Mouse (Mus musculus): ENCODE results near the gene Fxyd1. TPM values are rescaled to one million over a fixed set of nuclear protein-coding genes. Genes with fewer than 3 reads are reported as not detected.

Fxyd1 gene
- total RNA-seq, 1 experiment from 2014 or later, result not detected

DNA sequence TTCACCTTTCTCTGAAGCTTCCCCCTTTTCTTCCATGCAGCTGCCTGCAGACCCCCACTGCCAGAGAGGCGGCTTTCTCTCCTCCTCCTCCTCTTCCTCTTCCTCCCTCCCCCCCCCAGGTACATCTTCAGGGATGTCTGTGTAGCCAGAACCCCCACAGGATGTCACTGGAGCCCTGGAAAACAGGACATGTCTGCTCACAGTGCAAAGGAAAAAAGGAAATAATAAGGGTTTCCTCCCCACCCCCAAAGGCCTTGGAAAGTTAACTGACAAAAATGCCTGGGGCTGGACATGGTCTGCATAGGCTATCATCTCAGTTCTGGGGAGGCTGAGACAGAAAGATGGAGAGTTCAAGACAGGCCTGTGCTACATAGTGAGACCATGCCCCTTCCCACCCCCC, 24.1 kb upstream of the Fxyd1 start:
- no peak for ATAC-seq (replicated peaks; ENCODE audit: insufficient number of reproducible peaks, low FRiP score, low TSS enrichment, poor library complexity, severe bottlenecking)

DNA sequence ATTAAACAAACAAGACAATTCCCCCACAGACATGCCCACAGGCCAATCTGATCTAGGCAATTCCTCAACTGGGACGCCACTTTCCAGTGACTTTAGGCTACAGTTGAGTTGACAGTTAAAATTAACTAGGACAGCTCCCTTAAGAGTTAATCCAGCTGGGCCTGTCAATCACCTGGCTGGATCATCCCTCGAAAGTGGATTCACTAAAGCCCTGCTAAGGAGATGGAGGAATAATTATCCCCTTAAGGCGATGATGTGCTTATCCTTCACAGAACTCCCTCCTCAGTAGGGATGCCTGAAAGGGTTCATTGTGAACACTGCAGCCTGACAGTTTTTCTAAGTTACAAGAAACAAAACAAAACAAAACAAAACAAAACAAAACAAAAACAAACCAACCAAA, 23.6 kb upstream of the Fxyd1 start:
- no peak for ATAC-seq (replicated peaks; ENCODE audit: insufficient number of reproducible peaks, low FRiP score, low TSS enrichment, poor library complexity, severe bottlenecking)

- ATAC-seq (replicated peaks; ENCODE audit: insufficient number of reproducible peaks, low FRiP score, low TSS enrichment, poor library complexity, severe bottlenecking), result no peak
Observed at GRCm38 (mm10) chr7:31079670-31080069, 22.7 kb upstream of the Fxyd1 start.

DNA sequence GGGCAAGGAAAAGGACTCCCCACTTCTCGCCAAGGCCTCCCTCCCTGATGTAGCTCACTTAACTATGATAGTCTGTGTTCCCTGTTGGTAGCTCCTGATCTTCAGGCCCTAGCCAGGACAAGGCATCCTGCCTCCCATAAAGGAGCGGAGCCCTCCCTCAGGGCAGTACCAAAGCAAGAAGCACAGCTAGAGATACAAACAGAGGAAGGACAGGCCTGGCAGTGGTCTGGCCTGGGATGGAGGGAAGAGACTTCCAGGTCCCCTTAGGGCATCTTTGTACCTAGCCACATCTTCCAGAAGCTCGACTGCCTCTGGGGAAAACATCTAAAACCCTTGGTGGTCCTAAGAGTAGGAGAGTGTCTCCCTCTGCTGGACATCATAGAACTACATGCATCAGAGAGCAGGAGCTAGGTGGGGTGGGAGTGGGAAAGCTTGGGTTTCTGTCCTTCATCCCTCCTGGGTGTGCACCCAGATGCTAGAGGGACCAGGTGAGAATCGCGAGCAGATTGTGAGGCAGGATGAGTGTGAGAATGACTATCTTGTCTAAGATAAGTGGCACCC, 21.0 kb upstream of the Fxyd1 start:
- peak; percentile 61 for ATAC-seq (replicated peaks; ENCODE audit: insufficient number of reproducible peaks, low FRiP score, low TSS enrichment, poor library complexity, severe bottlenecking)

- ATAC-seq (replicated peaks; ENCODE audit: insufficient number of reproducible peaks, low FRiP score, low TSS enrichment, poor library complexity, severe bottlenecking), result no peak
Observed at GRCm38 (mm10) chr7:31077470-31077869, 20.5 kb upstream of the Fxyd1 start.

- ATAC-seq (replicated peaks; ENCODE audit: insufficient number of reproducible peaks, low FRiP score, low TSS enrichment, poor library complexity, severe bottlenecking), result no peak
Observed at GRCm38 (mm10) chr7:31076492-31076891, 19.5 kb upstream of the Fxyd1 start, which contains the start of gene Fxyd3. TSS of gene Fxyd3 (minus strand) at chr7:31076704.

- no peak for ATAC-seq (replicated peaks; ENCODE audit: insufficient number of reproducible peaks, low FRiP score, low TSS enrichment, poor library complexity, severe bottlenecking)
Observed at GRCm38 (mm10) chr7:31074713-31075069, 17.7 kb upstream of the Fxyd1 start.

DNA sequence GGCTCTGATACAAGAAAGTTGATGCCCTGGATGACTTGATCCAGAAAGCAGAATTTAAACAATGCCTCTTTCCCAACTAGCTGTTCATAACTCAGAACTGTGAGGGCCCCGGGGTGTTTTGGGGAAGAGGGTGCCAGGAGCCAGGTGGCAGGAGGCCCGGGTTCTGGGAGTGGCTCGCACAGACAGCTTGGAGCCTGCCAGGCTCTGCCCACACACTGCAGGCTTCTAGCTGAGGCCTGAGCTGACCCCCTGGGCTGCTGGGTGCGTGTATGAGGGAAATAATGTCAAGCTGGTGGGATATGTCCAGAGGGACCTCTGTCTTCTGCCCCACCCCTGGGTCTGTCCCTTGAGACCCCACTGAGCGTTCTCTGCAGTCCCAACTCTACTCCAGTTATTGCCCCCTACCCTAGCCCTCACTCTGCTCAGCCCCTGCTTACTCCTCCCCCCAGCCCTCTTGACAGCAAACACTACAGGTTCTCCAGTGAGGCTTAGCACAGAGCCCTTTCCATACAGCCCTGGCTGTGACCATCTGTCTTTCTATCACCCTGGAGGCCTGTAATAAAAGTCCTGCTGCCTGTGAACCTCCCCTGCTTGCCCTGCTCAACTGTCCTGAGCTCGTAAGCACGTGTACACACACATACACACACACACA, 17.2 kb upstream of the Fxyd1 start:
- ATAC-seq (replicated peaks; ENCODE audit: insufficient number of reproducible peaks, low FRiP score, low TSS enrichment, poor library complexity, severe bottlenecking), result no peak

- ATAC-seq (replicated peaks; ENCODE audit: insufficient number of reproducible peaks, low FRiP score, low TSS enrichment, poor library complexity, severe bottlenecking), result no peak
Observed at GRCm38 (mm10) chr7:31073546-31073945, 16.5 kb upstream of the Fxyd1 start.

DNA sequence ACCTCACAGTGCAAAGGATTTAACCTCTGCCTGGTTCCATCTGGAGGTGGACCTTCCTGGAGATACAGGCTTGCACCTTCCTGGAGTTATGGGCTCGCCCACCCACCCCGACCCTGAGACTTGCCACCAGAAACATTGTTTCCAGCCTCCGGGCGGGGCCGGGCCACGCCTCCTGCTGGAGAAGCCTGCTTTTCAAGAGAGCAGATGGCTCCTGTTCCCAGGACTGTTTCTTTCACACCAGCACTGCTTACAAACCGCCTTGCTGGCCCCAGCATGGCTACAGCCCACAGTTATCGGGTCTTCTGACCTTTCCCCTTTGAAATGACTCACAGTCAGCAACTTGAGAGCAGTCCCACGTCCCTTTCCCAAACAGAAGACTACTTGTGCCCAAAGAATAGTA, 15.3 kb upstream of the Fxyd1 start:
- ATAC-seq (replicated peaks; ENCODE audit: insufficient number of reproducible peaks, low FRiP score, low TSS enrichment, poor library complexity, severe bottlenecking), result no peak

GRCm38 (mm10) chr7:31070324-31070723, 13.3 kb upstream of the Fxyd1 start:
- ATAC-seq (replicated peaks; ENCODE audit: insufficient number of reproducible peaks, low FRiP score, low TSS enrichment, poor library complexity, severe bottlenecking), result no peak

- no peak for ATAC-seq (replicated peaks; ENCODE audit: insufficient number of reproducible peaks, low FRiP score, low TSS enrichment, poor library complexity, severe bottlenecking)
Observed at GRCm38 (mm10) chr7:31069491-31069890, 12.5 kb upstream of the Fxyd1 start.

DNA sequence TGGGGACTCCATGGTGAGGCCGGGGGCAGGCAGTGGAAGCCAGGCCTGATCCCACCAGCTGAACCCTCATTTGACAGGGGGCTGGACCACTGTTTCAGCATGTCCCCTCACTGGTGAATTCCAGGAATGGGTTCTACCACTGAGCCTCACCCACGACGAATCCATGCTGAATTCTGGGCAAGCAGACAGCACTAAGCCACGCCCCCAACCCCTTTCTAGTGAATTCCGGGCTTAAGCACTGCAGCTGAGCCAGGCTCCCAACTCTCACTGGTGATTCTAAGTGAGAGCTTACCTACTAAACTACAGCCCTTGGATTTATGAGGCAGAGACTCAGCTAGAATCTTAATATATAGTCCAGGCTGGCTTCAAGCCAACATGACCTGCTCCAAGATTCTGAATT, 10.8 kb upstream of the Fxyd1 start:
- no peak for ATAC-seq (replicated peaks; ENCODE audit: insufficient number of reproducible peaks, low FRiP score, low TSS enrichment, poor library complexity, severe bottlenecking)

DNA sequence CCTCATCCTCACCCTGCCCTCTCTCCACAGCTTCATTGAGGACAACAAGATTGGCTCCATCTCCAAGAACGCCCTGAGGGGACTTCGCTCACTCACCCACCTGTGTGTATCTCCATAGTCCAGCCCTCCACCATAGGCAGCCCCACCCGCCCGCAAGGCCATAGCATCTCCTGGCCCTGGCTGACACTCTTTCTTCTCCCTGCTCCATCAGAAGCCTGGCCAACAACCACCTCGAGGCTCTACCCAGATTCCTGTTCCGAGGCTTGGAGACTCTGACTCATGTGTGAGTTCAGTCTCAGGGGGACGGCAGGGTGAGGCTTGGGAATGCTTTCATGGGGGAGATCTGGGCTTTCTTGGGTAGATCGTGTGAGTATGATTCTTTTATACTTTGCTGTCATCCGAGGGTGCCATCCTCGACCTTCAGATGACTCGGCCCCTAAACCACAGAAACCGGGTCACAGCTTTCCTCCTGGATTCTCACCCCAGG, 6.1 kb upstream of the Fxyd1 start:
- no peak for ATAC-seq (replicated peaks; ENCODE audit: insufficient number of reproducible peaks, low FRiP score, low TSS enrichment, poor library complexity, severe bottlenecking)

DNA sequence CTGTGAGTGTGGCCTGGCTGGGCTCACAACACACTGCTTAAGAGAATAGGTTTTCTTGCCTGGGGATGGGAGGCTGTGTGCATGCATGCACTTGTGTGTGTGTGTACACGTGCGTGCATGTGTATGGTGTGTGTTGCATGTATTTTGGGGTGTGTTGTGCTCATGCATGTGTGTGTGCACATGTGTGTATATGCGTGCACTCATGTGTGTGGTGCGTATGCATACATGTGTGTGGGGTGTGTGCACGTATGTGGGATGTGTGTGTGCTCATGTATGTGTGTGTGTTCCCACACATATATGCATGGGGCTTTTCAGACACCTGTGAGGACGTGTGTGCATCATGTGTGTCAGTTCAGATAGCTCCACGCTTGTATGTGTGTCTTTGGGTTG, 3.6 kb upstream of the Fxyd1 start:
- no peak for ATAC-seq (replicated peaks; ENCODE audit: insufficient number of reproducible peaks, low FRiP score, low TSS enrichment, poor library complexity, severe bottlenecking)

DNA sequence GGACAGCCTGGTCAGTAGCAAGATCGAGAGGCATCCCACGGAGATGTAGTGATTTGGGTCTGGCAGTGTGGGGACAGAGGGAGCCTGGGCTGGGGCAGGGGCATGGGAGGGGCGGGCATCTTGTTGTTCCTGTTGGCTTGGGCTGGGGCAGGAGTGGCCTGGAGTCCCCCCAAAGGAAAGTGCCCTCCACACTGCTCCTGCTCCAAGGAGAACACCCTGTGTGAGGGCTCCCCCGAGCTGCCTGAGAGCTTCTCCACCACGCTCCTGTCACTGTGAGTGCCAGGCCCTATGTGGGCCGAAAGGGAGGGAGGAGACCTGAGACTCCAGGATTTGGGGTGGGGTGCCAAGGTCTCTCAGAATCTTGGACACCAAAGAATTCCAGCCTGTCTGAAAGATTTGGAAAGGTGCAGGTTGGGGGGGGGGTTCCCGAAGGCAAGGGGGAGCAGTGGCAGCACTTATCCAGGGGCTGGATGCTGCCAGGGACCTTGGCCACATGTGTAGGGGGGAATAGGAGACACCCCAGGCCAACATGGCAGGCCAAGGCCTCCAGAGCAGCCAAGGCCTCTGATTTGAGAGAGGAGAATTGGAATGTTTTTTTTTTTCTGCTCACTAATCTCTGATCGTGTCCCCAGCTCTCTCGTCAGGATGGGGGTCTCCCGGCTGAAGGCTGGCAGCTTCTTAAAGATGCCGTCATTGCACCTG, 3.1 kb upstream of the Fxyd1 start:
- ATAC-seq (replicated peaks; ENCODE audit: insufficient number of reproducible peaks, low FRiP score, low TSS enrichment, poor library complexity, severe bottlenecking), result no peak

DNA sequence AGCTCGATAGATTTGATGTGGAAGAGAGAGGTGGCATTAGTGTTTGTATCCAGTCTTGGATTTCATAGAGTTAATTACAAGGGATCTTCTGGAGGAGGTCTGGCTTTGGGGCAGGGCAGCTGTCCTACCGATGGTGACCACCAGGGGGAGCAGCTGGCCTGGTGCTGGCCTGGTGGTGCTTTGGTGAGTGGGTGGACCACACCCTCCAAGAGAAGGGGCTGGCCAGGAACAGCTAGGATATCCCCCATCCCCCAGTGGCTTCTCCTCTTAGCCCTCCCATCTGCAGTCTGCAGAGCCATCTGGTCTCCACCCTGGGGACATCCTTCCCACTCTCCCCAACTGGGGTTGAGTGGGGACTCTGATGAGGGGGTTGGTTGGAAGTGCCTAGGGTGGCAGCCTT, 2.1 kb upstream of the Fxyd1 start, which contains the start of gene Lgi4:
Lgi4 (plus strand) TSS at position 235 of the 400 bp plus-strand sequence.
- peak; percentile 76 for ATAC-seq (replicated peaks; ENCODE audit: insufficient number of reproducible peaks, low FRiP score, low TSS enrichment, poor library complexity, severe bottlenecking)

DNA sequence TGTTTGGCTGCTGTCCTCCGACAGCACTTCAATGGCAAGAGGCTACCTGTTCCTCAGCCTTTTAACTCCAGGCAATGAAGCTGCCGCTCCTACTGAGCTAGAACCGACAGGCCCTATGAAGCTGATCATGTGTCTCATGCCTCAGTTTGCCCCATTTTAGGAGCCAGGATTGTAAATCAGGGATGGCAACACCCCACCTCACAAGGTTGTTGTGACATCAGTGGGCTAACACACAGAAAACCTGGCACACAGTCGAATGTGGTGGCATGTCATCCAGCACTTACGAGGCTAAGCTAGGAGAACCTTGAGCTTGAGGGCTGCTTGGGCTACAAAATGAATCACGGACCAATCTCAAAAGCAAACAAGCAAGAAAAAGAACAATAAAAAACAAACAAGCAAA, 1.2 kb upstream of the Fxyd1 start:
- ATAC-seq (replicated peaks; ENCODE audit: insufficient number of reproducible peaks, low FRiP score, low TSS enrichment, poor library complexity, severe bottlenecking), result no peak

- no peak for ATAC-seq (replicated peaks; ENCODE audit: insufficient number of reproducible peaks, low FRiP score, low TSS enrichment, poor library complexity, severe bottlenecking)
Observed at GRCm38 (mm10) chr7:31057730-31058129, 731 bp upstream of the Fxyd1 start.

DNA sequence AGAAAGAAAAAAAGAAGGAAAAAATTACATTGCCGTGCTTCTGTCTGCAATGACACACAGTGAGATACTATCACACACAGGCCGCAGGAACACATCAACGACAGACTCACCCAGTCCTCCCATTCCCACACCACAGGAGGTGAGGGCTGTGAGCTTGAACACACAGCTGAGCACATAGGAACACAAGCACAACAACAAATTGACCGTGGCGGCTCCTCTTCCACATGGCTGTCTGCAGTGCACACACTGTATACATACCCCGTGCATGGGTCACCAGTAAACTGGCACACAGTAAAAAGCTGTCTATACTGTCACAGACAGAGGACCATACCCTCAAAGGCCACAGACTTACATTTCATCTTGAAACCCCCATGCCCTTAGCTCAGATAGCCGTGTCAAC, 551 bp downstream of the Fxyd1 start:
- ATAC-seq (replicated peaks; ENCODE audit: insufficient number of reproducible peaks, low FRiP score, low TSS enrichment, poor library complexity, severe bottlenecking), result no peak
